Mouse (Mus musculus) lung, embryonic 15.5 days (tissue): ENCODE results near the gene Dennd2a. TPM values are rescaled to one million over a fixed set of nuclear protein-coding genes. Genes with fewer than 3 reads are reported as not detected.
"Not testable (repeated sequence)": the region's sequence is repeated elsewhere in the genome, so short reads cannot be mapped to it uniquely, and the experiment has no call there.

Experiments used
- ATAC-seq: fragments of 200-750 bp; cut with Nextera tagmentation; 2 replicates; pipeline ENCODE4 v1.8.0; 2017; ENCODE audit warnings: moderate number of reproducible peaks, borderline replicate concordance; ENCODE audit not compliant: low FRiP score, low TSS enrichment; ENCODE audit errors: extremely low read depth
- H3K27ac ChIP-seq: fragments of 300-500 bp; sonication (generic); 2 replicates; pipeline ENCODE4 v1.5.1; 2015; ENCODE audit warnings: moderate library complexity, mild to moderate bottlenecking, inconsistent platforms
- H3K27me3 ChIP-seq: fragments of 300-500 bp; sonication (generic); 2 replicates; pipeline ENCODE4 v1.6.1; 2015; ENCODE audit warnings: inconsistent platforms
- H3K36me3 ChIP-seq: fragments of 300-500 bp; sonication (generic); 2 replicates; pipeline ENCODE4 v1.6.1; 2015; ENCODE audit warnings: inconsistent platforms
- H3K4me1 ChIP-seq: fragments of 300-500 bp; sonication (generic); 2 replicates; pipeline ENCODE4 v1.6.1; 2015; ENCODE audit warnings: inconsistent platforms
- H3K4me2 ChIP-seq: fragments of 300-500 bp; sonication (generic); 2 replicates; pipeline ENCODE4 v1.6.1; 2015; ENCODE audit warnings: inconsistent platforms, mild to moderate bottlenecking, moderate library complexity
- H3K4me3 ChIP-seq: fragments of 300-500 bp; sonication (generic); 2 replicates; pipeline ENCODE4 v1.5.1; 2015; ENCODE audit warnings: mild to moderate bottlenecking, inconsistent platforms
- H3K9ac ChIP-seq: fragments of 300-500 bp; sonication (generic); 2 replicates; pipeline ENCODE4 v1.6.1; 2015; ENCODE audit warnings: inconsistent platforms
- H3K9me3 ChIP-seq: fragments of 300-500 bp; sonication (generic); 2 replicates; pipeline ENCODE4 v1.6.1; 2016; ENCODE audit warnings: inconsistent platforms
- WGBS: fragments of 180-500 bp; shearing (Covaris S2); methylation state at CpG from one replicate; pipeline ENCODE4 v1.1.7; 2015; 5-methylcytosine and 5-hydroxymethylcytosine counted together
- polyA plus RNA-seq: library from polyadenylated mRNA; unstranded; fragments of >200 nt; fragmentation: Nextera tagmentation; extraction: Ambion mirVana; gene quantifications from 2 replicates; pipeline ENCODE4 v1.2.1, GENCODE M21; 2015

Gene Dennd2a
- polyA plus RNA-seq, 1 experiment from 2014 or later: 20.8 TPM

- H3K9ac ChIP-seq, H3K27me3 ChIP-seq, H3K27ac ChIP-seq, H3K9me3 ChIP-seq, H3K4me2 ChIP-seq, H3K4me3 ChIP-seq, H3K4me1 ChIP-seq, ATAC-seq, H3K36me3 ChIP-seq: not testable (repeated sequence)
- 82% methylated on average over 6 of the region's 6 CpGs for WGBS
Measured at GRCm38 (mm10) chr6:39437519-39437918, 120.1 kb downstream of the Dennd2a start.

- Histone ChIP-seq H3K27me3 (no peaks in the 10 kb centered on the region), H3K36me3 (no peaks in the 10 kb centered on the region), H3K4me3 (no peak overlapping the region), H3K27ac (no peak overlapping the region), H3K9me3 (no peaks in the 10 kb centered on the region), H3K9ac (no peak overlapping the region), H3K4me2 (no peak overlapping the region), H3K4me1 (no peaks in the 10 kb centered on the region)
- WGBS: 80% methylated on average over 5 of the region's 5 CpGs
- ATAC-seq: no peak
Measured at GRCm38 (mm10) chr6:39435875-39436274, 121.8 kb downstream of the Dennd2a start.

- no peaks in the 10 kb centered on the region for H3K27me3 ChIP-seq
- no peak overlapping the region for H3K9ac ChIP-seq
- no peak for ATAC-seq
- WGBS: 66% methylated on average over 2 of the region's 2 CpGs
- no peaks in the 10 kb centered on the region for H3K36me3 ChIP-seq
- no peak overlapping the region for H3K27ac ChIP-seq
- H3K4me1 ChIP-seq: no peaks in the 10 kb centered on the region
- no peak overlapping the region for H3K4me3 ChIP-seq
- H3K4me2 ChIP-seq: no peak overlapping the region
- no peaks in the 10 kb centered on the region for H3K9me3 ChIP-seq
Measured at GRCm38 (mm10) chr6:39434886-39435492, 122.7 kb downstream of the Dennd2a start.

GRCm38 (mm10) chr6:39434111-39434885 is 123.4 kb downstream of the Dennd2a start:
- ATAC-seq: no peak
- H3K4me3 ChIP-seq: no peak overlapping the region
- no peak overlapping the region for H3K4me2 ChIP-seq
- H3K27me3 ChIP-seq: no peaks in the 10 kb centered on the region
- H3K36me3 ChIP-seq: no peaks in the 10 kb centered on the region
- H3K27ac ChIP-seq: no peak overlapping the region
- H3K4me1 ChIP-seq: no peaks in the 10 kb centered on the region
- 52% methylated on average over 2 of the region's 2 CpGs for WGBS
- H3K9ac ChIP-seq: no peak overlapping the region
- H3K9me3 ChIP-seq: no peaks in the 10 kb centered on the region

- H3K9ac ChIP-seq: no peak overlapping the region
- no peaks in the 10 kb centered on the region for H3K27me3 ChIP-seq
- no peak overlapping the region for H3K4me2 ChIP-seq
- no peak overlapping the region for H3K27ac ChIP-seq
- H3K4me3 ChIP-seq: no peak overlapping the region
- ATAC-seq: no peak
- H3K9me3 ChIP-seq: no peaks in the 10 kb centered on the region
- H3K36me3 ChIP-seq: no peaks in the 10 kb centered on the region
- H3K4me1 ChIP-seq: no peaks in the 10 kb centered on the region
Measured at GRCm38 (mm10) chr6:39433701-39434100, 124.0 kb downstream of the Dennd2a start.

- H3K4me2 ChIP-seq: no peak overlapping the region
- 85% methylated on average over 4 of the region's 4 CpGs for WGBS
Measured at GRCm38 (mm10) chr6:39433174-39433573, 124.5 kb downstream of the Dennd2a start.

GRCm38 (mm10) chr6:39430722-39431121 is 126.9 kb downstream of the Dennd2a start:
- no peak for ATAC-seq
- Histone ChIP-seq H3K9ac (no peak overlapping the region), H3K4me2 (no peak overlapping the region), H3K36me3 (no peaks in the 10 kb centered on the region), H3K27me3 (no peaks in the 10 kb centered on the region), H3K27ac (no peak overlapping the region), H3K9me3 (no peaks in the 10 kb centered on the region), H3K4me3 (no peak overlapping the region), H3K4me1 (no peaks in the 10 kb centered on the region)
- WGBS: 78% methylated on average over 11 of the region's 11 CpGs

More at GRCm38 (mm10) chr6:39433174-39433573, 124.5 kb downstream of the Dennd2a start:
- H3K4me1 ChIP-seq: no peaks in the 10 kb centered on the region
- H3K4me3 ChIP-seq: no peak overlapping the region
- H3K9ac ChIP-seq: no peak overlapping the region
- no peak for ATAC-seq
- no peaks in the 10 kb centered on the region for H3K36me3 ChIP-seq
- no peaks in the 10 kb centered on the region for H3K9me3 ChIP-seq
- H3K27ac ChIP-seq: no peak overlapping the region
- H3K27me3 ChIP-seq: no peaks in the 10 kb centered on the region

- Histone ChIP-seq H3K27ac (no peak overlapping the region), H3K27me3 (no peaks in the 10 kb centered on the region), H3K4me2 (no peak overlapping the region), H3K36me3 (no peaks in the 10 kb centered on the region), H3K4me3 (no peak overlapping the region), H3K4me1 (no peaks in the 10 kb centered on the region), H3K9me3 (no peaks in the 10 kb centered on the region), H3K9ac (no peak overlapping the region)
- 55% methylated on average over 6 of the region's 6 CpGs for WGBS
- ATAC-seq: no peak
Measured at GRCm38 (mm10) chr6:39429007-39429788, 128.5 kb downstream of the Dennd2a start.

- H3K4me1 ChIP-seq: no peaks in the 10 kb centered on the region
- WGBS: 63% methylated on average over 4 of the region's 4 CpGs
- no peaks in the 10 kb centered on the region for H3K27me3 ChIP-seq
- no peak overlapping the region for H3K27ac ChIP-seq
- H3K9me3 ChIP-seq: no peaks in the 10 kb centered on the region
- no peak overlapping the region for H3K4me3 ChIP-seq
- H3K9ac ChIP-seq: no peak overlapping the region
- ATAC-seq: no peak
- H3K36me3 ChIP-seq: no peaks in the 10 kb centered on the region
- H3K4me2 ChIP-seq: no peak overlapping the region
Measured at GRCm38 (mm10) chr6:39427276-39428003, 130.2 kb downstream of the Dennd2a start.

- Histone ChIP-seq H3K36me3 (no peaks in the 10 kb centered on the region), H3K4me2 (no peak overlapping the region), H3K9me3 (no peaks in the 10 kb centered on the region), H3K4me3 (no peak overlapping the region), H3K9ac (no peak overlapping the region), H3K27ac (no peak overlapping the region), H3K4me1 (no peaks in the 10 kb centered on the region), H3K27me3 (peaks cover 3% of the 10 kb centered on the region; the same call in 1 of the 2 replicates)
- 77% methylated on average over 4 of the region's 4 CpGs for WGBS
- ATAC-seq: no peak
Measured at GRCm38 (mm10) chr6:39426725-39427124, 130.9 kb downstream of the Dennd2a start.

- H3K9ac ChIP-seq: no peak overlapping the region
- 75% methylated on average over 2 of the region's 2 CpGs for WGBS
- H3K36me3 ChIP-seq: no peaks in the 10 kb centered on the region
- H3K4me3 ChIP-seq: no peak overlapping the region
- H3K9me3 ChIP-seq: no peaks in the 10 kb centered on the region
- H3K4me2 ChIP-seq: no peak overlapping the region
- H3K4me1 ChIP-seq: no peaks in the 10 kb centered on the region
- no peak overlapping the region for H3K27ac ChIP-seq
- no peak for ATAC-seq
- peaks cover 12% of the 10 kb centered on the region; the same call in 1 of the 2 replicates for H3K27me3 ChIP-seq
Measured at GRCm38 (mm10) chr6:39425181-39425580, 132.5 kb downstream of the Dennd2a start.
